Mouse (Mus musculus) WW6 (cell line): ENCODE measurements around the gene Pparg.

ENCODE experiments used
- DNase-seq: peaks from one replicate; pipeline ENCODE4 v3.0.0-alpha.2; 2013; ENCODE audit warnings: low read depth, low spot score

Pparg gene

GRCm38 (mm10) chr6:115361606-115362462, 1.1 kb downstream of the Pparg start:
- DNase-seq, result peak; percentile 13

DNA sequence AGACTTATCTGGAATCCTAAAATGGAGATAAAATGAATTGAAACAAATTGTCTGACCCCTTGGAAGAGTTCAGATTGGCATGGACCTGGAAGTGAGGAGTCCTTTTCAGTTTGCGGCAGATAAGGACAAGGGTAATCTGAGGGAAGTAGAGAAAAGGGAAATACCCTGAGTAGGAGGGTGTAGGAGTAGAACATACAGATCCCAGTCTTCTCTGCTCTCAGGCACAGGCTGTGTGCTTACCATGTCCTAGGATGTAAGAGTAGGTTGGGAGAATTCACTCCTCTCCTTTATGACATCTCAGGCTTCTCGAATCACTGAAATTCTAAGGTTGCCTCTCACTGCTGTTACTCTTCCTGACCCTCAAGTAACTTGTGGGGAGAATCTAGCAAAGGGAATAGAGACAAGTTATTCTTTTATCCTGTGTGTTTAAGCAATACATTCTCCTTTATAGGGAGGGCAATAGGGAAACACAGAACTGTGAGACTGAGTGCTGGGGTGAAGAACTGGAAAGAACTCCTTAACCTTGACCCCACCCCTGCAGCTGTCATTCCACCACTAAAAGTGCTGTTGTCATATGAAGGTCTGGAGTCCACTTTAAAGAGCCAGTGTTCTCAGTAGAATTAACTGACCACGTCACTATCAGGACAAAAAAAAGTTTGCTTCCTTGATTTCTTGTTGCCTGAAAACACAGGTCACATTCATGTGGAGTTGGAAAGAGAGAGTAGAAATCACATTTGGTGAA, 6.3 kb downstream of the Pparg start:
- DNase-seq, result no peak

DNA sequence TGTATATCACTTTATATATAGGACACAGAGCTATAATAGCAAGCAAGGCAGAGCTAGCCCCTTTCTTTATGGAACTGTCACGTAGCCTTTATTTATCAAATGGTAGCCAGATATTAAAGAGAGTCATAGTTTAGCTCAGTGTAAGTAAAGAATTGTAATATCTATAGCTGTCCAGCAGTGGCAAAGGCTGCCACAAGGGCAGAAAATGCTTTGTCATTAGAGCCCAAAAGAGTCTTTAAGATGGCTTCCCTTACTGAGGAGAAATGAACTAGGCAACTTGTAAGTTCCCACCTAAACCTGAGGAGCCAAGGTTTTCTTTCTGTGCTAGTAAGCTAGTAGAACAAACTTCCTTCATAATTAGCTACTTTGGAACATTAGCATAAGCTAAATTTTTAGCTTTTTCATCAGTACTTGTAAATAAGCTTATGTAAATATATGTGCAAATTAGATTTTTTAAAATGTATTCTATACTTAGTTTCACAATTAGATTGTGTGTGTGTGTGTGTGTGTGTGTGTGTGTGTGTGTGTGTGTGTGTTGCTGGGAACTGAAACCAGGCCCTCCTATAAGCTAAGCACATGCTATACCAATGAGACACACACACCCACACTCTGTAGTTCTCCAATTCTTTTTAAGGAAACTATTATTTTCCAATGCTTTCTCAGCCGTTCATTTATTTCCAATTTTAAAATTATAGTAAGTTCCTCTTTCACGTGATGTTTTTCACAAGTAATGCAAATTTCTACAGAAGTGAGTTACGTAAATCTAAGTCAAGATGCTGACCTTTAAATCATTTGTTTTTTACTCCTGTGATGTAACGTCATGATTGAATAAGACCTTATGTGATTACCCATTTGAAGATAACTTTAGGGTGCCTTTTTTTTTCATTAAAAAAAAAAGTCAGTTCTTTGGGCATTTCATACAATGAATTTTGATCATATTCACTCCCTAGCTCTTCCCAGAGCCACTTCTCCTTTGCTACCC, 14.4 kb downstream of the Pparg start:
- DNase-seq, result no peak

- no peak for DNase-seq
Observed at GRCm38 (mm10) chr6:115380596-115380995, 19.8 kb downstream of the Pparg start.

GRCm38 (mm10) chr6:115382712-115383111, 22.0 kb downstream of the Pparg start:
- no peak for DNase-seq

DNA sequence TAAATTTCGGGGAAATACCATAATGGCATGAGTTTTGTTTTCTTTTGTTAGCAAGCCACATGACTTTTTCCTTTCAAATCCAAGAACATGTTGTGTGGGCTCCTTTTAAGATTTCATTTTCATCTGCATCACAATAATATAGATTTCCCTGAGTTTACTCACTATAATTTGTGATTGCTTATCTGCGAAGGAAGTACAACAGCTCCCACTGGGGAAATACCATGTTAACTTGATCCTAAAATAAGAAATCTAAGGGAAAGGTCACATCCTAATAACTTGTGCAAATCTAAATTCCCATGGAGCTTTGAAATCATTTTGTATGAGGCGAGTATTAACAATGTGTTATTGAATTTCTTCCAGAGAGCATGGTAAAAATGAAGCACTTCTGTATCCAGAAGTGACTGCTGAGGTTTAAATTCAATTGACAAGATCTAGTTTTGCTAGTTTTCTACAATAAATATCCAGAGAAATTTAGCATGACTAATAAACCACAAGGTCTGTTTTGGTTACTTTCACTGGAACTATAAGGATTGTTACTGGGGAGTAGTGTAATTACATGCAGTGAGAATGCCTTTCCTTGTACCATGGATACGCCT, 29.3 kb downstream of the Pparg start:
- no peak for DNase-seq

DNA sequence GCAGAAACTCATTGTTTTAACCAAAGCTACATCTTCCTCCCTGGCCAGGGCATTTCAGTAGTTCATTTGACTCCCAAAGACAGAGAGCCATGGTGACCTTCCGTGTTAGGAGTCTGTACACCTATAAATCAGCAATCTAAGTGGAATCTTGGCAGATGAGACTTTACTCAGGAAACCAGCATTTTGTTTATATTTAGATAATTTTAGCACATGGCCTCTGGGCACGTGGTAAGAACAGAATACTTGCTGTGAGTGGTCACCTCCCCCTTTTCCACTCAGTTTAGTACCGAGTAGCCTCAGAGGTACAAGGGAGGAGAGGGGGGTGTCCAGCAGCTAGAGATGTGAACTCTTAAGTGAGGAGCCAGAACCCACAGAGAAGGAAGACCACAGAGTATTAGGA, 36.2 kb downstream of the Pparg start:
- no peak for DNase-seq

- no peak for DNase-seq
Observed at GRCm38 (mm10) chr6:115404354-115404753, 43.6 kb downstream of the Pparg start.

DNA sequence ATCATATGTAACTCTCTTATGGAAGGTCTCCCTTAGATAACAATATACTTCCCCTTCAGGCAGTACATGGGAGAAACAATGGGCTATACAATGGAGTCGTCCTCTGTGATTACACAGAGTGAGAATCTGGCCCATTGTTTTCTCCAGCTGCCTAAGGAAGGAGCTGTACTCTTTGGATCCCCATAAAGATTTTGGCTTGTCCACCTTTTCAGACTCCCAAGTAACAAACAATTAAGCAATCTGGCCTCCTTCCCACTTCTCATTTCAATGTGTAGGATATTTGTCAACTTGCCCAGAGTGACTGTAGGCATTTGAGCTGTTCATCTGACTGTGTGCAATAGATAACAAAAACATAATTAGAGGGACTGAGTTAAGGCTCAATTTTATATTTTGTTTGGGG, 50.7 kb downstream of the Pparg start:
- DNase-seq, result no peak

GRCm38 (mm10) chr6:115418171-115418570, 57.4 kb downstream of the Pparg start:
- DNase-seq, result no peak

DNA sequence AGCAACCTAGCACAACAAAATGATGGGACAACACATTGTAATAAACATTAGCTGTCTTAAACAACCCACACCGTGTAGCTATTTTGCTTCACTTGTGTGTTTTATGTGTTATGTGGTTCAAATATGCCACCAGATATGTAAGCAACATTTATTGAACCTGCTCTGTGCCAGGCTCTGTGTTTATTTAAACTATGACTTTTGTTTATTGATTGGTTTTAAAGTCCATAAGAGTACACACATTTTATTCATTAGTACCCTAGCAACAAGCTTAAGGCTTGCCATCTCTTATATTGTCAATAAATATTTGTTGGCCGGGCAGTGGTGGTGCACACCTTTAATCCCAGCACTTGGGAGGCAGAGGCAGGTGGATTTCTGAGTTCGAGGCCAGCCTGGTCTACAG, 58.2 kb downstream of the Pparg start:
- no peak for DNase-seq

DNA sequence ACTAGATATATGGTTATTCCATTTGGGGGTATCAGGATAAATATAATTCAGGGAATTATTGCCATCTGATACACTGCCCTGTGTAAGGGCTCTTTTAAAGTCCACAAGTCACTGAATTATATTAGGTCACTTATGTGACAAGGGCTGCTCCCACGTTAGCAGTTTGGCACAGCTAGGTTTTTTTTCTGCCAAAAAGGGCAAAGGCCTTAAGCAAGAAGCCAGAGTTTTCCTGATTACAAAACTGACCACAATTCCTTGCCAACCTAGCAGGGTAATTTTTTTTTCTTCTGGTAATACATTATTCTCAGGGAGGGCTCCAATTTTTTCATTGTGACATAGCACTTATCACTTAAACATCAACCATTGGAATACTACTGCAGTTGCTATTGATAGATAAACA, 60.2 kb downstream of the Pparg start:
- DNase-seq, result no peak

DNA sequence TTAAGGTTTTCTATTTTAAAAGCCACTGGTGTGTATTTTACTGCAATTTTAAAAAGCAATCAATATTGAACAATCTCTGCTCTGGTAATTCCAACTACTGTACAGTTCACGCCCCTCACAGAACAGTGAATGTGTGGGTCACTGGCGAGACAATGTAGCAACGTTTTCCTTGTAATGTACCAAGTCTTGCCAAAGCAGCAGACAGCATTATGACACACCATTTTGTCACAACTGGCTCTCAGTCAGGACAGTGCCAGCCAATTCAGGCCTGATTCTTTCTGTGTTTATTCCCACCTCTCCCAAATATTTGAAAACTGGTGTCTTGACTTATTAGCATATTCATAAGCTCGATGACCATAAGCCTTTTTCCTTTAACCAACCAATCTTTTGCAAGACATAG, 60.9 kb downstream of the Pparg start:
- no peak for DNase-seq

DNA sequence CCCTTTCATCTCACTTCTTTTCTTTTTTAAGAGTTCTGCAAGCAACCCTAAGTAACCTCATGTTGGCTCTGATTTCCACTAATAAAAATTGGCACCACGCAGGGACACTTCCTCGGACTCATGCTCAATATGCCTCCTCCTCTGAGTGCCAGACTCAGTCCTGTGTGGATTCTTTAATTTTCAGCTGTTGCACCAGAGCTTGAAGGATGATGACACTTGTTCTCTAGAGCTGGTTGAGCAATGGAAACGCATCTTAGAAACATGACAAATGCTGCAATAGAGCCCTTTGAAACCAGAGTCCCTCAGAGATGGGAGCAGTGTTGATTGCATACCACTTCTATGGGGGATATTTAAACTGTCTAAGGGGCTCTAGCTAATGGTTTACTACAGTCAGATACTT, 63.7 kb downstream of the Pparg start:
- DNase-seq, result no peak

DNA sequence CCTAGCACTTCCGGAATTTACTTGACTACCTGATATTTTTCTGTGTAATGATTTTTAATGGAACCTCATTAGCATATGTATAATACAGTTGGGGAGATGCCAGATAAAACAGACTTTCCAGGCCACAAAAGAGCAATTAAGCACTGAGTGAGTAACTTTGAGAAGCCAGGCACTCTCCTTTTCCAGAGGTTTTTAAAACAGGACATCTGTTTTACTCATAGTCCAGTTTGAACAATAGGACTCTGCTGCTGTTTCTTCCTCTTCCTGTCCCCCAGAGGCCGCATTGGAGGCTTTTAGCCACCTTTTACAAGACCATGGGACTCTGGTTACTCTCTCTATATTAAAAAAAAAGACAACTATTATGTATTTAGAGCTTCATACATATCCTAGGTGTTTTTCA, 72.0 kb downstream of the Pparg start:
- no peak for DNase-seq

DNA sequence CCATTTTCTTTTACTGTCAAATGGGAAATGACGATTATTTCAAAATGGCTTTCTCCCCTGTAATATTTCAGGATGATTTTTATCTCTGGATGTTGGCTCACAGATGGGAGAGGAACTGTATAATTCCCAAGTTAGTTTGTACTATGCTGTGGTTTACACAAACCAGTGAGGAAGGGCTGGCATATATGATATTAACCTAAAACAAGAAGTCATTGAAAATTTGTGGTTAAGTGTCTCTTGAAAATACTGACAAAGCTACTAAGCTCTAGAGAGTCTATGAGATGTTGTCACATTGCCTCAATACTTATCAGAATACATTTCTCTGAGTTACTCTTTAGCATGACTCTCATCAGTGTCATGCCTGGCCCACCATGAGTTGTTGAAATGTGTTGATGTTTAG, 73.3 kb downstream of the Pparg start:
- DNase-seq, result no peak

GRCm38 (mm10) chr6:115434816-115435215, 74.1 kb downstream of the Pparg start:
- DNase-seq, result no peak

DNA sequence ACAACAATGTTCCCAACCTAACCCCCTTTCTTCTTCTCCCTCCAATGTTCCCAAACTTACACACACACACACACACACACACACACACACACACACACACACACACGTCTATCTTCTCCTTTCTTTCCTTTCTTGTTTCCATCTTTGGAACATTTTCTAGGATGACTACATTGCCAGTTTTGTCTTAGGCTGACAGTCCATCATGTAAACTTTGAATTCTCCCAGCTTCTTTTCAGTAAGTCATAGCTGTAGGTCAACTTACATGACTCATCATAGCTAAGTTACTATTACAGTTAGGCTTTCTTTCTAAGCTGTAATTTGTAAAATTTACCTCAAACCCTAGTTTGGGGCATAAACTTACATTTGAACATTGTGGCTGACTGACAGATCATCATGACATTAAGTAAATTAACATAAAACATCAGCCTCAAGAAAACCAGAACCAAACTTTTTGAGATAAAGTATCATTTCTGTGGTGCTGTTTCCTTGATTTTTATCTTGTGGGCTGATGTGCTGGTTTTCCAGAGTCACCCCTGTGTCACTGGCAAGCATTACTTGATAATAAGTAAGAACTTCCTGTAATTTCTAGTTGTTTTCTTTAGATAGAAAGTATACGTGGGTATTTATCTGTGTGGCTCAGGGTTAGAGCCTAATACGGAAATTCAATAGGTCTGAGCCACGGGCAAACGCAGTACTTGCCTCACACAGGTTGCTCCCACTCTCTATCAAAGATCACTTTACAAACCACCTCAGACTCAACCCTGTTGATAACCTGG, 79.7 kb downstream of the Pparg start:
- no peak for DNase-seq

- DNase-seq, result no peak
Observed at GRCm38 (mm10) chr6:115452501-115452900, 91.8 kb downstream of the Pparg start.

GRCm38 (mm10) chr6:115462743-115463337, 102.1 kb downstream of the Pparg start:
- DNase-seq, result no peak
